Mouse (Mus musculus) gastrocnemius, postnatal 36 days (tissue): Measurements from ENCODE around the gene Ezr. TPM values are rescaled to one million over a fixed set of nuclear protein-coding genes. Genes with fewer than 3 reads are reported as not detected.
"Not testable (repeated sequence)": the region's sequence is repeated elsewhere in the genome, so short reads cannot be mapped to it uniquely, and the experiment has no call there.

ENCODE experiments used
- DNase-seq, 2 experiments: peaks; one replicate each; pipeline ENCODE4 v3.0.0; 2022
- intact Hi-C: fragments of 180-260 bp; cut with DNase I; formaldehyde crosslinking; loops from one replicate; pipeline ENCODE4 v1.15.1; 2025
- total RNA-seq, 2 experiments: library from RNA; stranded (reverse); gene quantifications; 2 replicates each; pipeline ENCODE4 v1.2.3; 2021

Gene Ezr
- total RNA-seq, 2 experiments from 2014 or later, result 2.1 to 2.5 TPM

DNA sequence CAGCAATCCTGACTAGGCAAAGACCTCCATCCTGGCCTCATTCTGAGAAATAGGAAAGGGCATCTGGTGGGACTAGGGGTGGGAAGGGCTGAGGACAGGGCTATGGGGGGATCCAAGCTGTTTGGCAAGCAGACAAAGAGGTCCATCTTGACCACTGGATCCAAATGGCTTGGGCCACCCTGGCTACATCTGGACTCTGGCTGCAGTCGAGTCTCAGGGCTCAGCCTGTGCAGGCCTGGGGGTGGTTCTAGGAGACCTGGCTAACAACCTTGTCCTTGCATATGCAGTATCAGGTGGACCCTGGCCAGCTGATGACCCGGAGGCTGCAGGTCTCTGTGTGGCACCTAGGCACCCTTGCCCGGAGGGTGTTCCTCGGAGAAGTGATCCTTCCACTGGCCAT lies 49.9 kb downstream of the Ezr start:
- intact Hi-C loops, result no loop called here
- no peak for DNase-seq

DNA sequence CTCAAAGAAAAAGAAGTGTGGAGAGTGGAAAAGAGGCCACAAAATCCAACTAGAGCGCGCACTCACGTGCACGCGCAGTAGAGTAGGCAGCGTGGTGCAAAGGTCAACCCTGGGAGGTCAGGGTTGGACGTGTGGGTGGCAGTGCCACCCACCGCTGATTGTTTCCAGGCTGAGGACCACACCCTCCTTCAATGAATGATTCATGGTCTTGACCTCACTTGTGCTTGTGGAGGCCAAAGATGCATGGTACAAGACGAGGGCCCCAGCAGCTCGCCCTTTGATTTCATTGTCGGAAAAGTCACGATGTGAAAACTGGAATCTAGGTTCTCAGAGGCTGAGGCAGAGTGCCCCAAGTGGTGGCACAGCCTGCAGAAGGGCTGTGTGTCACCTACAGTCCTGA lies 51.0 kb downstream of the Ezr start:
- intact Hi-C loops, result no loop called here
- no peak for DNase-seq

DNA sequence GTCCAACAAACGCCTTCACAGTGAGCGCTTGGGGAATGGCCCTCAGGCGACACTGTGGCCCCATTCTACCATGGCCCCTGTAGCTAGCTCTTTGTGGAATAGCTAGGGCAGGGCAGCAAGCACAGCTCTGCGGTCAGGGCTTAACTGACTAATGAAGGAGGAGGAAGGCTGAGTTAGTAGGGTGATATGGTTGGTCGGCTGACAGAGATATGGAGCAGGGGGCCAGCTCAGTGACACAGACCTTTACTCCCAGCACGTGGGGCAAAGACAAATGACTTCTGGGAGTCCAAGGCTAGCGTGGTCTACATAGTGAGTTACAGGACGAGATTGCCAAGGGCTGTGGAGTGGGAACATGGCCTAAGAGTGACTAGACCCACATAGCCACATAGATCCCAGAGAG lies 51.5 kb downstream of the Ezr start:
- intact Hi-C loops, result no loop called here

DNA sequence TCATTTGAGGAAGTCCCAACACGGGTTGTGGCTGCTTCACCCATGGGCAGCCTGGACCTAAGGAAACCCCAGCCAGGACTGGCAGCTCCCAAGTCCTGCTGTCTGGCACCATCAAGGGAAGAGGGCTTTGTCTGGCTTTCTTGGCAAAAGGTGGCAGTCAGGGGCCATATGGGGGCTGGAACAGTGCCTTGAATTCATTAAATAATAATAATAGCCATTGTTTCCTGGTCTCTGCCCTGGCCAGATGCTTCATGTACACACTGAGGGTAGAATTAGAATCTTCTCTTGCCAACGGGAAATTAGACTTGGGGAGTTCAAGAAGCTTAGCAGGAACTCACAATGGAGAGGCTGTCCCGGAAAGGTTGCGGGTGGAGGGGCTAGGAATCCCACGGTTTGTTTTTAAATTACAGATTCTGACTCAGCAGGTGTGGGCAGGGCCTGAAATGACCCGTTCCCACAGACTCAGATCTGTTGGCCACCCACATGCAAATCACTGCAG lies 53.3 kb downstream of the Ezr start:
- intact Hi-C loops, result no loop called here
- DNase-seq, result no peak

More for the DNA sequence above, 51.5 kb downstream of the Ezr start:
- DNase-seq, result no peak

DNA sequence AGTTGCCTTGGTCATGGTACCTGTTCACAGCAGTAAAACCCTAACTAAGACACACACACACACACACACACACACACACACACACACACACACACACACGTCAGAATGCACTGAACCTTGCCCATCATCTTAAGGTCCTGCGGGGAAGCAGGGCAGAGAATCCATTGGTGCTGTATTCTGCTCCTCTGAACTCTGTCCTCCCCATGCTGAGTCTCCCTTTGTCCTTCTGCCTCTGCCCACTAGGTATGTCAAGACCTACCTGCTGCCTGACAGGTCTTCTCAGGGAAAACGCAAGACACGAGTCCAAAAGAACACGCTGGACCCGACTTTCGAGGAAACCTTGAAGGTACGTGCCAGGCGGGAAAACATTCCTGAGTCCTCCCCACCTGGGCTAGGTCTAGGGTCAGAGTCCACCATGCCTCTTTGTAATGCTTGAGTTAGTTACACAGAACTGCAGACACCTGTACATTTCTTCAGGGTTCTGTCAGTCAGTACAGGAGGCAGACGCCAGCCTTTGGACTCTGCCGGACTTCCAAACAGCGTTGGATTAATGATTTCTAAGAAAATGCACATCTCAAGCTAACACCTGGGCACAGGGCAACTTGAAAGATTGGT lies 54.5 kb downstream of the Ezr start:
- no peak for DNase-seq
- intact Hi-C loops, result no loop called here

DNA sequence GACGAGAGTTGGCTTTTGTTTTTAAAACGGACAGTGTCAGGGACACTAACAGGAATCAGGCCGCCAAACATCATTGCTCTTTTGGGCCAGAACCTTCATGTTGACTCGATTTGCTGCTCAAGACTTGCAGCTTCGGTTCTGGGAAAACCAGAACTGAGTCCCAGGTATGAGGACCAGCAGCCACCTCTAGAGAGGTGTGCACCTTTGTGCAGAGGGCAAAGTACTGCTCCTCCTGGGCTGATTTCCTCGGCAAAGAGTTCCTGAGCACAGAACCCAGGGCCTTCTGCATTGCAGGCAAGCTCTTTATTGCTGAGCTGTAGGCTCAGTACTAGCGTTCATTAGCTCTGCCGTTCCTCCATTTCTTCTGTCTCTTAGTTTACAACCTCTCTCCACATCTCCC lies 68.6 kb downstream of the Ezr start:
- DNase-seq, intact Hi-C loops: not testable (repeated sequence)

DNA sequence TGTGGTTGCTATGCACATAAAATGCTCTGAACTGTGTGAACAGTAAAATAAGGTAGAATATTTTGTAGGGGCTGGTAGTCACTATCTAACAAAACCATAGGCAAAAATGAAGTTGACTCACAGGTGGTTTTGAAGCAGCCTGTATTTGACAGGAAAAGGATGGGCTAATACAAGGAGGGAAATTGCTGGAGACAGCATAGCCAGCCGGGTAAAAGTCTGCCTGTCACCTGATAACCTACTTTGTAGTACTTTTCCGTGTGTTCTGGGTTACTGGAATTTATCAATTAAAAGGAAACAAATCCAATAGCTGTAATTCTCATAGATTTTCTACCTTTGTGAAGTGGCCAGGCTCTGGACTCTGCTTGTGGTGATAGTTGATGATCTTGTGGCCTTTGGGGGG lies 69.1 kb downstream of the Ezr start:
- DNase-seq, intact Hi-C loops: not testable (repeated sequence)

DNA sequence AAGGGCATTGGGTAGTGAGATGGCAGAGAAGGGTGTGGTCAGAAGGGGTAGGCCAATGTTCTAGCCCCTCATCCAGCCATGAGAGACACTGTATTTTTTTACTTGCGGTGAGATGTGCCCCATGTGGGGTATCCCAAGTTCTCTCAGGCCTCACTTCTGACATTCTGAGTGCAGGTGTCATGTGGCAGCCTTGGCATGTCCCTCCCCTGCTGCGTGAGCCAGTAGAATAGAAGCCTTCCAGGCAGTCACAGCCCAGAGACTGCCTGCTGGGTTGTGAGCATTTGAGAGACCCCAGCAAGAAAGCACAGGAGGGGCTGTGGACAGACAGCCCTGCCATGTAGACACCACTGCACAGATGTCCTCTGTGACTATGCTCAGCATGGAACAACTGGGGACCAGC lies 74.4 kb downstream of the Ezr start:
- intact Hi-C loops, DNase-seq: not testable (repeated sequence)

DNA sequence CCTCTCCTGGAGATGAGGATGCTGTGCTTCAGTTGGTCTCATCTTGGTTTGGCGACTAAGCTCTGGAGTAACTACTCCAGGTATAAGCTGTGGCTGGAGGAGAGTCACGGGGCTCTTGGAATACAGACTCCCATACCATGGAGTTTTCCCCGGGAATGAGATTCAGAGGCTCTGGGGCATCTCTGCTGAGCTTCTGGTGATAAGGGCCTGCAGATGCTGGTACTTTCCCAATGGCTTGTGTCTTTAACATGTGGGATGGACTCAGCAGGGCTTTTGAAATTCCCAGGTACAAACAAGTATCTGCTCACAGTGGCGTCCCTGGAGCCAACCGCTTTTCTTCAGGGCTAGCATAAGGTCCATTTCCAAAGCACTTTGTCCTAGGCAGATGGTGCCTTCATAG lies 75.2 kb downstream of the Ezr start:
- DNase-seq, intact Hi-C loops: not testable (repeated sequence)

DNA sequence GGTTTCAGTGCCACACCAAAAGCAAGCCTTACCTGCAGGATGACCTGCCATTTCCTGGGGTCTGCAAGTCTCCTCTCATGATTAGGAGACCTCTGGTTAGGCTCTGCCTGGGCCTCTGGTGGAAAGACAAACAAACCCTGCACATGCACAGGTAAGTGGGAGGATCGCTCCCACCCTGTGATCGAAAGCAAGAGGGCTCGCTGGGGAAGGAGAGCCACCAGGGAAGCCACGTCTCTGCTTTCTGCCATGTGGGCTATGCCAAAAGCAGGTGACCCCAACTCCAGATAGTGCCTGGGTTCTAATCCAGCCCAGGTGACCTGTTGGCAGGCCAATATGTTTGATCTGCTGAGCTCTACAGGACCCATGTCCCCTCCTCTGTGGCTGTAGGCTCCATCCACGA lies 76.1 kb downstream of the Ezr start:
- intact Hi-C loops, result not testable (repeated sequence)

DNA sequence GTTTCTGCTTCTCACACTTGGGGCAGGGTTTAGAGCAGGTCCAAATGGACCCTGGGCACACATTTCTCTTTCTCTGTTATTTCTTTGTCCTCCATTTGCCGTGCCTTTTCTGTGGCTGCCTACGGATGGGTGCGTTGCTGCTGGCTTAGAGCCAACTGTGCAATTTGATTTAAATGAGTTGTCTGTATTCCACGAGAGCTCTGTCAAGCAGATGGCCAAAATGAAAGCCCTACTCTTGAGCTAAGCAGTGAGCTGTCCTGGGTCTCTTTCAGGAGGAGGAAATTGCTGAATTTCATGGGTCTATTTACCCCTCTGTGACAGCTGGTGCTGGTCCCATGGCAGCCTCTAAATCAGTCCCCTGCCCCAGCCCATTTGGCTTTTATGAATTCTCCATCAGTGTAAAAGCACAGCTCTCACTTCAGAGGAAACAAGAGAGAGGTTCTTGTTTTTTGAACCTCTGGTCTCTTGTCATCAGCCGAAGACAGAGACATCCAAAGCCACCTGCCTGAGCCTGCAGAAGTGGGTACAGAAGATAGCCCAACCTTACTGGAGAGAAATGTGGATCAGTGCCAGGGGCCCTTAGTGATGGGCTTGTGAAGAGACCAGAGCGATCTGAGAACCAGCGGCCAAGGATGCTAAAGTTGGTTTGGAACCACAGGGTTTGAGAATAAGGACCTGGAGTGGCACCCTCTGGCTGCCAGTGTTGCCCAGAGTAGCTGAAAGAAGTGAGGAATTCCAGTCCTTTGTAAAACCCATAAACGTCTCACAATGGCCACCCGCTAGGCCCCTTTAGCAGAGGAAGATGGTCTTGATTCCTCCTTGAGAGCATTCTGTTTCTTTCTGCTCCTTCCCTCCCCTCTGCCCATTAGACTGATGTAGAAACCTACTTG lies 79.0 kb downstream of the Ezr start:
- DNase-seq, intact Hi-C loops: not testable (repeated sequence)

More for the DNA sequence above, 76.1 kb downstream of the Ezr start:
- not testable (repeated sequence) for DNase-seq

DNA sequence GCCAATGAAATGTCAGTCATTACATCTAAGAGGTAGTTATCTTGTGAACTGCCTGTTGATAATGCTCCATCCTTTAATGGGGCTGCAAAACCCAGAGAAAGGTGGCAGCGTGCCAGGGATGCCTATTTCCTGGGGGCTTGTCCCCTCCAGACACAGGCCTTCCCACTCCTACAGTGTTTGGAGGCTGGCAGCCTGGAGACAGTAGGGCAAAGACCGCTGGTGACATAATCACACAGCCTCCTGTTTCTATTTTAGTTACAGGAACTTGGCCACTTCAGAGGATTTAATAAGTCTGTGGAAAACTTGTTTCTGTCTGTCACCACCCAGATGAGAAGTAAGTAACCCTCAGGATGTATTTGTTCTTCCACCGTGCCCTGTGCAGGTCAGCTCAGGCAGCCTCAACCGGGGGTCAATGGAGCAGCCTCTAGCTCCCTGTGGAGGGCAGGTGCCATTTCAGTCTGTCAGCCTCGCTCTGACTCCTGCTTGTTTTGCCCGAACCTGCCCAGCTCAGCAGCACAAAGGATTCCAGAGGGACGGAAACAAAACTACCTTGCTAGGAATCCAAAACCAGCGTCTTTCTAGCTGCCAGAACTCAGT lies 79.9 kb downstream of the Ezr start:
- intact Hi-C loops, result not testable (repeated sequence)

DNA sequence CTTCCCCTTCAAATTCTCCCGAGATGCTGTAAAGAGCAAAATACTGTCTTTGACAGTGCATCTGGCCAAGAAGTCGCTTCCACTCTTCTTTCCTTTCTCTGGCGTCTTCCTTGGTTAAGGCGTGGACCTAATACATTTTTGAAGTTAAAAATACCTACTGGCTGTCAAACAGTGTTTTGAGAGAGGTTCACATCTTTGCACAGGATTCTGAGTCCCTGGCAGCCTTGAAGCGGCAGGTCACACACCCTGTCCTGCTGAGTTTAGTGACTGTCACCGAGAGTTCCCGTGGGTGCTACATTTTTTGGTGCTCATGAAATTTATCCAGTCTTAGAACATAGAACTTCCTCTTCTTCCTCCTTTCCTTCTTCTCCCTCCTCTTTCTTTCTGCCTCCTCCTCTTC lies 82.5 kb downstream of the Ezr start:
- DNase-seq, intact Hi-C loops: not testable (repeated sequence)

More for the DNA sequence above, 79.9 kb downstream of the Ezr start:
- not testable (repeated sequence) for DNase-seq

DNA sequence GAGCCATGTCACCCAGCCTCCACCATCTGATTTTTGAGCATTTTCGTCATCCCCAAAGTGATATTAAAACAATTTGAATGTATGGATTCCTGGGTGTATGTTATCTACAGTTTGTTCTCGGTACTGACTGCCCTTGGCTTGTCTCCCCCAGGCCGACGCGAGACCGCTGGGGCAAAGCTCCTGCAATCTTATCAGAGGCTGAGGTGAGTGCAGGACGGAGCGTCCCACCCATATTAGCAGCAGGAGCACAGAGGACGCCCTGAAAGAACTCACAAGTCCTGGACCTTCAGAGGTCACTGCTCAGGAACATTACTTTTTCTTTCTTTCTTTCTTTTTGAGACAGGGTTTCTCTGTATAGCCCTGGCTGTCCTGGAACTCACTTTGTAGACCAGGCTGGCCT lies 83.1 kb downstream of the Ezr start:
- intact Hi-C loops, DNase-seq: not testable (repeated sequence)

DNA sequence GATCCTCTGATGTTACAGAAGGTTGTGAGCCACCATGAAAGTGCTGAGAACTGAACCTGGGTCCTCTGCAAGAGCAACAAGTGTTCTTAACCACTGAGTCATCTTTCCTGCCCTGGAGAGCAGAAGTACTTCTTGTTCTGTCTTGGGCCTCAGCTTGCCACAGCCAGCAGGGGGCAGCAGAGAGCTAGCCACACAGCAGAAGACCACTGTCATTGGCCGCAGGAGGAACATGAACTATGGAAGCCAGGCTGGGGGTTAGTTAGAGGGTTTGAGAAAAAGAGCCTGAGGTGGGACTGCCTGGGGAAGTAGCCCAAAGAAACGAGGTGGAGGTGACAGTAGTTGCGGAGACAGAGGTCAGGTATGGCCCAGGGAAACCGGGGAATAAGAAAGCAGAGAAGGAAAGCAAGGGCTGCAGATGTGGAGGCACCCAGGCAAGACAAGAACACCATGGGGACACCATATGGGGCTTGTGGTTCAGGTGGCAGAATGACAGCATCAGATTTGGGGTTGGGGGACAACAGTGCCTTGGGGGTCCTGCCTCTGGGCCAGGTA lies 85.3 kb downstream of the Ezr start:
- DNase-seq, result peak; percentile 33 to 58
- intact Hi-C loops, result not testable (repeated sequence)

DNA sequence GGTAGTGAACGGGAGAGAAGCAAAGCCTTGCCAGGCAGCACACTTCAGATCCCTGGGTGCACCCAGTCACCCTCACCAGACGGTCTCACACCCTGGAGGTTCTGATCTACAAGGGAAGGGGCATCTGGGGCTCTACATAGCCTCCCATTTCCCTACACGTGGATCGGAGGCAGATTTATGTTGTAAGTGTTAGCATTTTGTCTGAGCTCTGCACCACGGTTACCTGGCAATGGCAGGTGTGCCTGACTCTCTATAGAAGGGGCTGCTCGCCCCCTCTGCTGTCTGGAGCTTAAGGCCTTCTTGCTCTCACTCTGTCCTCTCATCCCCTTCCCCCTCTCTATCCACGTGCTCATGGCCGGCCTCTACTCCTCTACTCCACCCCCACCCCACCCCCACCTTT lies 86.1 kb downstream of the Ezr start:
- intact Hi-C loops, DNase-seq: not testable (repeated sequence)

DNA sequence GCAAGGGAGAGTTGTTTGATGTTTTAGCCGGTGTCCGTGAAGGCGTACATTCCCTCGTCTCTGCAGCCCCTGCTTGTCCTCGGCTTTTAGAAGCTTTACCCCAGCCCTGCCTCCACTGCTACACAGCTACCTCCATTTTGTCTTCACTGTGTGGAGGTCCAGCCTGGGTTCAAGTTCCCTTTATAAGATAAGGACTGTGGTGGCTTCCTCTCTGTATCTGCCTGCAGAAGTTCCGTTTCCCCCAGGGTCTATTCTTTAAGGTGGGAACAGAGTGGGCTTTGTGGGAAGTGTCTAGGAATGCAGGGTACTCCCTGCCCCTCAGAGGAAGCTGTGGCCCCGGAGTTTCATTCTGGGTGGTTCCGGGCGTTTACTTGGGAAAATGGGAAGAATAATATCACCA lies 86.9 kb downstream of the Ezr start:
- intact Hi-C loops, result not testable (repeated sequence)

DNA sequence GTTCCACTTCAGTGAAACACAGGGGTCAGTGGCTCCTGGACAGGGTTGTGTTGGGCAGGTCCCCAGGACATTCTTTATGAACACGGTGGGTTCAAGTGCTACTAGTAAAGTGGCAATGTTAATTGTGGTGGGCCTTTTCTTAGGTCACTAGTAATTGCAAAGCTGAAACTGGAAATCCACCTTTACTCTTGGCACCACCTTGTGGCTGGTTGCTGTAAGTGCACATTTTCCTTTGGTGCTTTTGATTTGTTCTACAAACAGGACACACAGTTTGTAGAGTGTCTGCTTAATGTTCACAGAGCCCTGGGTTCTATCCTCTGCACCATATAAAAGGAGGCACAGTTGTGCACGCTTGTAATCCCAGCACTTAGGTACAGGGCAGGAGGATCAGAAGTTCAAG lies 91.0 kb downstream of the Ezr start:
- intact Hi-C loops, result not testable (repeated sequence)
- DNase-seq, result peak; percentile 76 to 80

More for the DNA sequence above, 86.9 kb downstream of the Ezr start:
- DNase-seq, result not testable (repeated sequence)

DNA sequence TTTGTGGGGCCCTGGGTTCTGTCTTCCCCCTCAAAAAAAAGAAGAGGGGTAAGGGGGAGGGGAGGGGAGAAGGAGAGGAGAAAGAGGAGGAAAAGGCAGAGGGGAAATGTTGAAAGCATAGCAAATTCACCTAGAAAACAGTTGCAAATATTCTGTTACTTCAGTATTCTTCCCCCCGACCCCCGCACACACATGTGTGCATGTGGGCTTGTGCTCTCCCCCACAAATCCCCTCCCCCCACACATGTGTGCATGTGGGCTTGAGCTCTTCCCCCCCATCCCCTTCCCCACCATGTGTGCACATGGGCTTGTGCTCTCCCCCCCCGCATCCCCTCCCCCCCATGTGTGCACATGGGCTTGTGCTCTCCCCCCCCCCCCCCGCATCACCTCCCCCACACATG lies 93.2 kb downstream of the Ezr start:
- not testable (repeated sequence) for DNase-seq

More for the DNA sequence above, 93.2 kb downstream of the Ezr start:
- intact Hi-C loops, result not testable (repeated sequence)
